Mouse (Mus musculus) testis, adult 2 months (tissue): Measurements from ENCODE around the gene Cmtm6. TPM values are rescaled to one million over a fixed set of nuclear protein-coding genes. Genes with fewer than 3 reads are reported as not detected.

Experiments
- H3K27ac ChIP-seq: fragments of 200-500 bp; 2 replicates; pipeline ENCODE4 v1.5.1; 2012; ENCODE audit warnings: low read depth, low read length; ENCODE audit not compliant: control insufficient read depth, insufficient read depth
- H3K27me3 ChIP-seq: fragments of 200-500 bp; 2 replicates; pipeline ENCODE4 v1.6.1; 2012; ENCODE audit warnings: mild to moderate bottlenecking, low read length, moderate library complexity; ENCODE audit not compliant: control insufficient read depth, insufficient read depth
- H3K36me3 ChIP-seq: fragments of 200-500 bp; 2 replicates; pipeline ENCODE4 v1.6.1; 2012; ENCODE audit warnings: mild to moderate bottlenecking, low read length; ENCODE audit not compliant: control insufficient read depth, insufficient read depth
- H3K4me1 ChIP-seq: fragments of 200-500 bp; 2 replicates; pipeline ENCODE4 v1.6.1; 2012; ENCODE audit warnings: low read length; ENCODE audit not compliant: control insufficient read depth, insufficient read depth
- H3K4me3 ChIP-seq: fragments of 200-500 bp; 2 replicates; pipeline ENCODE4 v1.5.1; 2012; ENCODE audit warnings: low read depth, mild to moderate bottlenecking, low read length, moderate library complexity, mixed read lengths; ENCODE audit not compliant: control insufficient read depth
- CTCF ChIP-seq: fragments of 200-500 bp; IDR thresholded peaks from 2 replicates; pipeline ENCODE4 v1.5.1; 2012; ENCODE audit warnings: low read depth, mild to moderate bottlenecking, inconsistent platforms, low read length, moderate library complexity; ENCODE audit not compliant: control insufficient read depth, insufficient read depth, insufficient replicate concordance
- POLR2A ChIP-seq: fragments of 200-500 bp; IDR thresholded peaks from 2 replicates; pipeline ENCODE4 v1.6.1; 2012; ENCODE audit warnings: low read depth, mild to moderate bottlenecking, inconsistent platforms, low read length, moderate library complexity; ENCODE audit not compliant: control insufficient read depth
- polyA plus RNA-seq: library from polyadenylated mRNA; depleted of rRNA; stranded (reverse); fragments of >200 nt; gene quantifications from 2 replicates; pipeline ENCODE4 v1.2.3, GENCODE M21; 2012

Gene Cmtm6
- polyA plus RNA-seq, 1 experiment: 25.9 TPM

DNA sequence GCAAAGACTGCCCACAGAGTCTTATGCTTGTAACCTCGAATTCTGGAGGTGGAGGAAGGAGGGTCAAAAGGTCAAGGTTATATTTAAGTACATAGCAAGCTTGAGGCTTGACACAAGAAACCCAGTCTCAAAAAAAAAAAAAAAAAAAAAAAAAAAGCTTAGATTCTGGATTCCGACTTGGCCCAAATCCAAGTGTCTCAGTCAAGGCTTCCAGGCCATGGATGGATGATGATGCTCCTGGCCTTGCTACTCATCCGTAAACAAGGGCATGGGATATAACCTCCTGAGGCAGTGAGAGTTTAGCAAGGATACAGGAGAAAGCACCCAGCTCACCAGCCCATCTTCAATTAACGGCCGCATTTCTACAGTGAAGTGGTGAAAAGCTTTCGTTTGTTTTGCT is 43.7 kb downstream of the Cmtm6 start:
- Histone ChIP-seq H3K27me3 (no peaks in the 10 kb centered on the region), H3K36me3 (no peaks in the 10 kb centered on the region), H3K4me1 (peaks cover 3% of the 10 kb centered on the region), H3K4me3 (no peak overlapping the region), H3K27ac (no peak overlapping the region)
- TF ChIP-seq CTCF (no peak), POLR2A (no peak)

GRCm38 (mm10) chr9:114775272-114775671 is 44.4 kb downstream of the Cmtm6 start:
- no peaks in the 10 kb centered on the region for H3K27me3 ChIP-seq

DNA sequence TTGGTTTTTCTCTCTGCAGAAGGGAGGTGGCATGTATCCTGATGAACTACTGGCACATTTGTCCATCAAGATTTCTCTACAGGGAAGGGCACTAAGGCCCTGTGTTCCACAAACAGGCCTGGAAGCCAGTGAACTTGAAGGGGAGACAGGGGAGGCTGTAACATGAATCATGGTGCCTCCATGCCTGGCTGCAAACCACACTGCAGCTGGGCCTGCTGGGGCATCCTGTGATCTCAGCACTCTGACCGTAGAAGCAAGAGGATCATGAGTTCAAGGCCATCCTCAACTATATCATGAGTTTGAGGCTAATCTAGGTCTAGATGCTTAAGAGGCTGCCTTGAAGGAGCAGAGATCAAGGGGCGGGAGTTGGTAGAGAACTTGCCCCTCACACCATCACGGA is 45.4 kb downstream of the Cmtm6 start:
- Histone ChIP-seq H3K27me3 (no peaks in the 10 kb centered on the region), H3K4me1 (peaks cover 16% of the 10 kb centered on the region), H3K36me3 (no peaks in the 10 kb centered on the region), H3K27ac (no peak overlapping the region), H3K4me3 (no peak overlapping the region)
- TF ChIP-seq CTCF: no peak
- TF ChIP-seq POLR2A: no peak

More at GRCm38 (mm10) chr9:114775272-114775671, 44.4 kb downstream of the Cmtm6 start:
- Histone ChIP-seq H3K27ac (no peak overlapping the region), H3K36me3 (no peaks in the 10 kb centered on the region), H3K4me1 (peaks cover 8% of the 10 kb centered on the region), H3K4me3 (no peak overlapping the region)
- no peak for TF ChIP-seq POLR2A
- no peak for TF ChIP-seq CTCF

DNA sequence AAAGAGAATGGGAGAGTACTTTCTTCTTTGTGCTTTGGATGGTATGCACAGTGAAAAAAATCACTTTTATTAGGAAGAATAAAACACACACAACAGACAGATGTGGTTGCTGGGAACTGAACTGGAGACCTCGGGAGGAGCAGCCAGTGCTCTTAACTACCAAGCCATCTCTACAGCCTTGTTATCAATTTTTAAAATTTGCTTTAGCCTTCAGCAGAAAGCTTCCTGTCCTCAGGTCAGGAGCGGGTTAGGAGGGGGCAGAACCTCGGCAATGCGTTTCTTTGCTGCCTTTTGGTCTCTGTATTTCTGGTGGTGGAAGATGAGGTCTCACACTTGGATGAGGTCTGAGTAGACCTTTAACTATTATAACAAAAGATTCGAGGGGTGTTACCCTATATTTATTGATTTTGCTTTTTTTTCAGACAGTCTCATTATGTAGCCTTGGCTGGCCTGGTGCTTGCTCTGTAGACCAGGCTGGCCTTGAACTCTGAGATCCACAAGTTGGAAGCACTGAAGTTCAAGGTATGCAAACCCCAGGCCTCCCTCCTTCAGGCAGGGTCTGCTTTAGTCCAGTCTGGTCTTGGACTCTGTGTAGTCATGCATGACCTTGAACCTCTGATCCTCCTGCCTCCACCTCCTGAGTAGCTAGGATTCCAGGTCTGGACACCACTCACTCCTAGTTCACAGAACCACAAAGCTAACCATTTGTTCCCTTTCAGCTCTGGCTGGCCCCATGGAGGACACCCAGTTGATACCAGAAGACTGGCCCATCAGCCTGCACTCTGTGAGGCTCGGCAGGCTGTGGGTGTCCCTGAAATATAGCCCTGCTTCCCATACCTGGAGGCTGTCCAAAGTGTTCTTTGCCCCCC is 46.5 kb downstream of the Cmtm6 start:
- TF ChIP-seq CTCF (no peak), POLR2A (no peak)
- H3K27me3 ChIP-seq: no peaks in the 10 kb centered on the region
- peaks cover 22% of the 10 kb centered on the region for H3K4me1 ChIP-seq
- no peak overlapping the region; the same call in 1 of the 2 replicates for H3K27ac ChIP-seq
- no peak overlapping the region for H3K4me3 ChIP-seq
- no peaks in the 10 kb centered on the region for H3K36me3 ChIP-seq

GRCm38 (mm10) chr9:114778047-114778390 is 47.1 kb downstream of the Cmtm6 start:
- peaks cover 22% of the 10 kb centered on the region for H3K4me1 ChIP-seq
- no peak for TF ChIP-seq POLR2A
- TF ChIP-seq CTCF: no peak
- H3K27ac ChIP-seq: no peak overlapping the region; the same call in 1 of the 2 replicates

GRCm38 (mm10) chr9:114778877-114779276 is 48.0 kb downstream of the Cmtm6 start:
- Histone ChIP-seq H3K4me1 (peaks cover 22% of the 10 kb centered on the region), H3K36me3 (no peaks in the 10 kb centered on the region), H3K27me3 (no peaks in the 10 kb centered on the region), H3K27ac (no peak overlapping the region), H3K4me3 (no peak overlapping the region)
- TF ChIP-seq POLR2A (no peak), CTCF (no peak)

More at GRCm38 (mm10) chr9:114778047-114778390, 47.1 kb downstream of the Cmtm6 start:
- H3K27me3 ChIP-seq: no peaks in the 10 kb centered on the region
- H3K4me3 ChIP-seq: no peak overlapping the region
- H3K36me3 ChIP-seq: no peaks in the 10 kb centered on the region

GRCm38 (mm10) chr9:114779984-114780745 is 49.2 kb downstream of the Cmtm6 start:
- H3K27me3 ChIP-seq: no peaks in the 10 kb centered on the region
- H3K27ac ChIP-seq: 0 out of 2 replicates have a peak overlapping the region, but pooled peaks have one; percentile 16
- no peak for TF ChIP-seq POLR2A
- no peak for TF ChIP-seq CTCF
- H3K4me1 ChIP-seq: peaks cover 22% of the 10 kb centered on the region
- peak overlapping the region; percentile 60 for H3K4me3 ChIP-seq
- no peaks in the 10 kb centered on the region for H3K36me3 ChIP-seq
